Mouse (Mus musculus) adrenal gland, postnatal 10 days (tissue): Measurements from ENCODE around the gene Lancl1. TPM values are rescaled to one million over a fixed set of nuclear protein-coding genes. Genes with fewer than 3 reads are reported as not detected.

Source experiments
- DNase-seq: peaks from one replicate; pipeline ENCODE4 v3.0.0; 2021; ENCODE audit warnings: mixed read lengths
- total RNA-seq, 2 experiments: library from RNA; stranded (reverse); gene quantifications; 2 replicates each; pipeline ENCODE4 v1.2.3; 2021

Gene Lancl1
- total RNA-seq, 2 experiments from 2014 or later, result 48.0 to 49.9 TPM

GRCm38 (mm10) chr1:67017101-67017870, 21.4 kb downstream of the Lancl1 start:
- no peak for DNase-seq

GRCm38 (mm10) chr1:67014205-67014604, 24.5 kb downstream of the Lancl1 start:
- no peak for DNase-seq

- DNase-seq, result no peak
Observed at GRCm38 (mm10) chr1:67010520-67010919, 28.2 kb downstream of the Lancl1 start.

- DNase-seq, result peak; percentile 36
Observed at GRCm38 (mm10) chr1:67003699-67004098, 35.0 kb downstream of the Lancl1 start.

- DNase-seq, result peak; percentile 10
Observed at GRCm38 (mm10) chr1:67002226-67002625, 36.4 kb downstream of the Lancl1 start.

- no peak for DNase-seq
Observed at GRCm38 (mm10) chr1:67001367-67001766, 37.3 kb downstream of the Lancl1 start.

GRCm38 (mm10) chr1:67000484-67000883, 38.2 kb downstream of the Lancl1 start:
- DNase-seq, result no peak

- no peak for DNase-seq
Observed at GRCm38 (mm10) chr1:66998601-66999000, 40.1 kb downstream of the Lancl1 start.

GRCm38 (mm10) chr1:66998188-66998587, 40.5 kb downstream of the Lancl1 start:
- DNase-seq, result no peak

GRCm38 (mm10) chr1:66996819-66997218, 41.9 kb downstream of the Lancl1 start:
- DNase-seq, result no peak

GRCm38 (mm10) chr1:66992764-66993163, 45.9 kb downstream of the Lancl1 start:
- peak; percentile 37 for DNase-seq

- no peak for DNase-seq
Observed at GRCm38 (mm10) chr1:66987558-66988190, 51.0 kb downstream of the Lancl1 start.

- DNase-seq, result no peak
Observed at GRCm38 (mm10) chr1:66985906-66986305, 52.8 kb downstream of the Lancl1 start.

GRCm38 (mm10) chr1:66985129-66985698, 53.5 kb downstream of the Lancl1 start:
- no peak for DNase-seq

GRCm38 (mm10) chr1:66980129-66980528, 58.5 kb downstream of the Lancl1 start:
- DNase-seq, result no peak

- no peak for DNase-seq
Observed at GRCm38 (mm10) chr1:66975456-66975855, 63.2 kb downstream of the Lancl1 start.

GRCm38 (mm10) chr1:66964857-66965256, 73.8 kb downstream of the Lancl1 start:
- no peak for DNase-seq

GRCm38 (mm10) chr1:66960536-66961243, 78.0 kb downstream of the Lancl1 start:
- DNase-seq, result no peak

GRCm38 (mm10) chr1:66957361-66957760, 81.3 kb downstream of the Lancl1 start:
- no peak for DNase-seq

- DNase-seq, result no peak
Observed at GRCm38 (mm10) chr1:66951086-66951485, 87.6 kb downstream of the Lancl1 start.
